Mouse (Mus musculus) lung, embryonic 14.5 days (tissue): ENCODE results near the gene Tor3a. TPM values are rescaled to one million over a fixed set of nuclear protein-coding genes. Genes with fewer than 3 reads are reported as not detected.

Experiments used
- ATAC-seq: fragments of 200-750 bp; cut with Nextera tagmentation; 2 replicates; pipeline ENCODE4 v1.8.0; 2017; ENCODE audit warnings: mild to moderate bottlenecking, moderate TSS enrichment, moderate library complexity; ENCODE audit not compliant: insufficient read depth
- DNase-seq: peaks from one replicate; pipeline ENCODE4 v3.0.0-alpha.2; 2015
- H3K27ac ChIP-seq: fragments of 300-500 bp; sonication (generic); 2 replicates; pipeline ENCODE4 v1.5.1; 2014; ENCODE audit warnings: low read depth, mild to moderate bottlenecking, moderate library complexity
- H3K27me3 ChIP-seq: fragments of 300-500 bp; sonication (generic); 2 replicates; pipeline ENCODE4 v1.6.1; 2014; ENCODE audit warnings: low read length, control low read depth; ENCODE audit not compliant: insufficient read depth
- H3K36me3 ChIP-seq: fragments of 300-500 bp; sonication (generic); 2 replicates; pipeline ENCODE4 v1.6.1; 2014; ENCODE audit warnings: control low read depth; ENCODE audit not compliant: insufficient read depth
- H3K4me1 ChIP-seq: fragments of 300-500 bp; sonication (generic); 2 replicates; pipeline ENCODE4 v1.6.1; 2014; ENCODE audit warnings: antibody characterized with exemption, control low read depth; ENCODE audit not compliant: insufficient read depth
- H3K4me2 ChIP-seq: fragments of 300-500 bp; sonication (generic); 2 replicates; pipeline ENCODE4 v1.6.1; 2014; ENCODE audit warnings: mild to moderate bottlenecking
- H3K4me3 ChIP-seq: fragments of 300-500 bp; sonication (generic); 2 replicates; pipeline ENCODE4 v1.5.1; 2014; ENCODE audit warnings: low read depth, low read length
- H3K9ac ChIP-seq: fragments of 300-500 bp; sonication (generic); 2 replicates; pipeline ENCODE4 v1.6.1; 2014
- H3K9me3 ChIP-seq: fragments of 300-500 bp; sonication (generic); 2 replicates; pipeline ENCODE4 v1.6.1; 2016; ENCODE audit warnings: low read depth, low read length, control low read depth
- CTCF ChIP-seq: IDR thresholded peaks from 2 replicates; pipeline ENCODE4 v1.5.1; 2016; ENCODE audit warnings: antibody characterized with exemption, low read depth
- WGBS: fragments of 180-500 bp; shearing (Covaris S2); extraction: QIAGEN DNeasy Blood & Tissue Kit; methylation state at CpG from one replicate; pipeline ENCODE4 v1.1.7; 2014; 5-methylcytosine and 5-hydroxymethylcytosine counted together
- polyA plus RNA-seq: library from polyadenylated mRNA; unstranded; fragments of >200 nt; fragmentation: Nextera tagmentation; extraction: Ambion mirVana; gene quantifications from 2 replicates; pipeline ENCODE4 v1.2.1, GENCODE M21; 2014

The Tor3a gene
- polyA plus RNA-seq, 1 experiment from 2014 or later = 8.7 TPM

DNA sequence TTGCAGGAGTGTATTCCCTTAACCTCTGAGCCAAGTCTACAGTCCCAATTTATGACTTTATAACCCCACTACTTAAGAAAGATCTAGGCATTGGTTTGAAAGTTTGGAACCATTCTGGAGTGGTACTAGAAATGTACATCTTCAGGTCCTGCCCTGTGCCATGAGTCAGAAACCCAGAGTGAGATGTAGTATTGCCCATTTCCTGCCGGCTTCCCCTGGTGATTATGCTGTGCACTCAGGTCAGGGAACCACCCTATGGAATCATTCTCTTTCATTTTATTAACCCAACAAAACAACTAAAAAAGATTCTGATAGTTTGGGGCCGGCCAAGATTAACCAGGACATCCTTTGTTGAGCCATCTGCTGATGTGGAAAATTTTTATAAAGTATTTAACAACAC is 68.2 kb downstream of the Tor3a start:
- TF ChIP-seq CTCF = no peak

DNA sequence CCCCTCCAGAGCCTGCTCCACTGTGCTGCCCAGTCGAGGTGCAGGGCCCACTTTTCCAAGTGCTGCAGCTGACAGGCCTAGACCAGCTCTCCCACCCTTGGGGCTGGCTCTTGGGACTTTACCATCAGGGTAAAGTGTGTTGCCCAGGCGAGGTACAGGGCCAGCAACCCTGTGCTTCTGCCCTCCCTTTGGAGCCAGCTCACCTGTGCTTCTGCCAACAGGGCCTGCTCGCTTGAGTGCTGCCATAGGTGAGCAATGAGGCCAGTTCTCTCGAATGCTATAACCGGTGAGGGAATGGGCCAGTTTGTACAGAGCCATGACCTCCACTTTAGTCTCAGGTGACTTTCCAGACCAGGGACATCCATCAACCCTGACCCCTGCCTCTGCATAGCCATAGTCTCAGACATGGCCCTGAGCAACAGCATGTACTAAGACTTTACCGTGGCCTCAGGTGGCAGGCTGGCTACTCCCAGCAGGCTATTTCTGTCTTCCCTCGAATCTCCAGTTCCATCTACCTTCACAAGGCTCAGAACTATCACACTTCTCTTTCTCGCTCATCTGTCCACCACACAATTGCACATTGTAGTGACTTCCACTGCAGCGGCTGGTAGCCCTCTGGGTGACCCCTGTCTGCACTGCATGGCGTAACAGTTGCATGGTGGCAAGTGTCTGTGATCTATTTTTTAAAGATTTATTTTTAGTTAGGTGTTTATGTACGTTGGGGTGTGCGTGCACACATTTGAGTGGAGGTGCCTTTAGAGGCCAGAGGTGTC is 68.9 kb downstream of the Tor3a start:
- TF ChIP-seq CTCF = no peak
- 67% methylated on average over 12 of the region's 12 CpGs for WGBS
- Histone ChIP-seq H3K27ac (no peak overlapping the region), H3K4me1 (no peaks in the 10 kb centered on the region), H3K4me2 (no peak overlapping the region), H3K9me3 (no peaks in the 10 kb centered on the region), H3K9ac (no peak overlapping the region), H3K27me3 (no peaks in the 10 kb centered on the region), H3K36me3 (no peaks in the 10 kb centered on the region), H3K4me3 (no peak overlapping the region)
- DNase-seq (no peak), ATAC-seq (0 out of 2 replicates have a peak, but pooled peaks have one; percentile 17)

More for the DNA sequence above, 68.2 kb downstream of the Tor3a start:
- Histone ChIP-seq H3K36me3 (no peaks in the 10 kb centered on the region), H3K9me3 (no peaks in the 10 kb centered on the region), H3K4me1 (no peaks in the 10 kb centered on the region), H3K4me2 (no peak overlapping the region), H3K4me3 (no peak overlapping the region), H3K9ac (no peak overlapping the region), H3K27ac (no peak overlapping the region), H3K27me3 (no peaks in the 10 kb centered on the region)
- DNase-seq (no peak), ATAC-seq (no peak)
- WGBS = 74% methylated on average over 2 of the region's 2 CpGs

Other genes with a start within 250 kb of the Tor3a start
- gene Soat1, start 200.0 kb downstream of the Tor3a start, polyA plus RNA-seq = 36.8 and 37.7 TPM in 2 replicates
- 0.42 and 0.85 TPM in 2 replicates for gene Gm10031, start 150.3 kb downstream of the Tor3a start, polyA plus RNA-seq
- gene Abl2, start 115.6 kb downstream of the Tor3a start, polyA plus RNA-seq = 6.0 and 6.2 TPM in 2 replicates
- 29.5 and 31.1 TPM in 2 replicates for gene Fam20b, start 44.7 kb upstream of the Tor3a start, polyA plus RNA-seq
- gene Angptl1, start 164.2 kb upstream of the Tor3a start, polyA plus RNA-seq = 1.2 and 1.8 TPM in 2 replicates